Mouse (Mus musculus): Measurements from ENCODE around the gene Cmtm7.

DNA sequence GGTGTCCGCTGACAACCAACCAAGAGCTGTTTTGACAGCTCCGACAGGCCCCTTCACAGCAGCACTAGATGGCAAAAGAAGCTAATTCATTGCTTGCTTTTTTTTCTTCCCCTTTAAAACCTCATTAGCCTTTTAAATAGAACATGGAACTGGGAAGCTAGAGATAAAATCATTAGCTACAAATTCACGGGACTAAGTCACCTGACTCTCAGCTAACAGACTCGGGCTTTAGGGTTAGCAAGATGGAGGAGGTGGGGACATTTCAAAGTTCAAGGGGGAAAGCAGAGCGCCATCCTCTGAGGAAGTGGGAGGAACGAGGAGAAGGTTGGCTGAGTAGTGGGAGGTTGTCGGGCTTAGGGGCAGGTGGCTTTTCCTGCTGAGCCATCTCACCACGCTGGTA, 25.6 kb upstream of the Cmtm7 start:
- TF ChIP-seq EP300 (IDR thresholded peaks at IDR 0.05; ENCODE audit: low read depth), result no peak
- no peak for TF ChIP-seq CTCF (IDR thresholded peaks at IDR 0.05; ENCODE audit: low read depth)

Data from liver, embryonic 14.5 days (tissue).